Mouse (Mus musculus) neural tube, embryonic 15.5 days (tissue): ENCODE data around the gene Rps18. TPM values are rescaled to one million over a fixed set of nuclear protein-coding genes. Genes with fewer than 3 reads are reported as not detected.
"Not testable (repeated sequence)": the region's sequence is repeated elsewhere in the genome, so short reads cannot be mapped to it uniquely, and the experiment has no call there.

ENCODE experiments used
- ATAC-seq: fragments of 200-750 bp; cut with Nextera tagmentation; 2 replicates; pipeline ENCODE4 v1.8.0; 2017; ENCODE audit warnings: mild to moderate bottlenecking, moderate TSS enrichment, moderate library complexity; ENCODE audit not compliant: low FRiP score
- H3K27ac ChIP-seq: fragments of 300-500 bp; sonication (generic); replicated peaks from 2 replicates; pipeline ENCODE4 v1.5.1; 2015; ENCODE audit warnings: mild to moderate bottlenecking, inconsistent platforms
- H3K27me3 ChIP-seq: fragments of 300-500 bp; sonication (generic); replicated peaks from 2 replicates; pipeline ENCODE4 v1.6.1; 2015; ENCODE audit warnings: inconsistent platforms
- H3K36me3 ChIP-seq: fragments of 300-500 bp; sonication (generic); 2 replicates; pipeline ENCODE4 v1.6.1; 2015; ENCODE audit warnings: inconsistent platforms
- H3K4me1 ChIP-seq: fragments of 300-500 bp; sonication (generic); 2 replicates; pipeline ENCODE4 v1.6.1; 2015; ENCODE audit warnings: inconsistent platforms
- H3K4me2 ChIP-seq: fragments of 300-500 bp; sonication (generic); 2 replicates; pipeline ENCODE4 v1.6.1; 2015; ENCODE audit warnings: inconsistent platforms, mild to moderate bottlenecking, moderate library complexity
- H3K4me3 ChIP-seq: fragments of 300-500 bp; sonication (generic); replicated peaks from 2 replicates; pipeline ENCODE4 v1.5.1; 2015; ENCODE audit warnings: mild to moderate bottlenecking, inconsistent platforms
- H3K9ac ChIP-seq: fragments of 300-500 bp; sonication (generic); replicated peaks from 2 replicates; pipeline ENCODE4 v1.6.1; 2015; ENCODE audit warnings: mild to moderate bottlenecking, inconsistent platforms
- H3K9me3 ChIP-seq: fragments of 300-500 bp; sonication (generic); replicated peaks from 2 replicates; pipeline ENCODE4 v1.6.1; 2016; ENCODE audit warnings: inconsistent platforms
- whole genome bisulfite sequencing: fragments of 180-500 bp; shearing (Covaris S2); methylation state at CpG from one replicate; pipeline ENCODE4 v1.1.7; 2015; ENCODE audit warnings: mixed read lengths; 5-methylcytosine and 5-hydroxymethylcytosine counted together
- polyA plus RNA-seq: library from polyadenylated mRNA; unstranded; fragments of >200 nt; fragmentation: Nextera tagmentation; extraction: Ambion mirVana; gene quantifications from 2 replicates; pipeline ENCODE4 v1.2.1, GENCODE M21; 2015

Rps18 gene
- polyA plus RNA-seq: 778 and 1,050 TPM in 2 replicates

DNA sequence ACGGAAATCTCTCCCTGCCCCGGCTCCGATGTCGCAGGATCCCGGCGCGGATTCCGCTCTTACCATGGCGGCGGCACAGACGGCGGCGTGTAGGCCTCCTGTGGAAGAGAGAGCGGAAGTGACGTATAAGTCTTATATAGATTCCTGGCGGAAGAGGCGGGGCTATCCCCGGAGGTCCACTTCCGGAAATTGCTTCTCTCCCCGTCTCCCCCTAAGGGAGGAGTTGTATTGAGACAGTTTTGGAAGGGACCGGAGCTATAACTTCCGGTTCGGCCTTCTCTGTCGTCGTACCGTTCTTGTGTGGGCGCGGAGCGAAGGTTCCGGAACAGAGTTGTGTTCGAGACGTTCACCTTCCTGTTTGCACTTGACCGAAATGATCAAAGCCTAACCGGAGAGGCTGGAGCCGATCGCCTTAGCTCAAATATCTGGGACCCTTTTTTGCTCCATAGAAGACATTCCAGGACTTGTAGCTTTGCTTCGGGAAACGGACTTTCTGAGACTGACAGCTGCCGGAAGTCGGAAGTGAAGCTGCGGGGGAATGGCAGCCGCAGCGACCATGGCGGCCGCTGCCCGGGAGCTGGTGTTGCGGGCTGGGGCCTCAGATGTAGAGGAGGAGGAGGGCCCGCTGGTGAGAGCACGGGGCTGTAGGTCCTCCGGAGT, at the start of gene Rps18, which contains the start of gene Vps52:
Gene Rps18 (minus strand): TSS at position 447 of the 660 bp plus-strand sequence.
Gene Vps52 (plus strand): TSS at position 258 of the 660 bp plus-strand sequence.
- Histone ChIP-seq H3K27ac (peak within 1 kb of the TSS; percentile 95), H3K4me3 (peak within 1 kb of the TSS; percentile 85), H3K27me3 (no peaks in the 10 kb centered on the region), H3K36me3 (peaks cover 40% of the 10 kb centered on the region), H3K4me2 (peak within 1 kb of the TSS; percentile 84), H3K9ac (peak within 1 kb of the TSS; percentile 90), H3K4me1 (peaks cover 59% of the 10 kb centered on the region), H3K9me3 (no peaks in the 10 kb centered on the region)
- ATAC-seq: peak; percentile 90
- WGBS: under 1% methylated on average over 50 of the region's 50 CpGs

- Histone ChIP-seq H3K27ac (no peak overlapping the region), H3K9ac (no peak overlapping the region), H3K4me1 (peaks cover 14% of the 10 kb centered on the region), H3K36me3 (no peaks in the 10 kb centered on the region), H3K4me3 (no peak overlapping the region), H3K27me3 (peaks cover 31% of the 10 kb centered on the region), H3K9me3 (no peaks in the 10 kb centered on the region), H3K4me2 (no peak overlapping the region)
- no peak for ATAC-seq
- 3% methylated on average over 5 of the region's 5 CpGs for WGBS
Observed at GRCm38 (mm10) chr17:34003426-34003825, 47.6 kb upstream of the Rps18 start.

GRCm38 (mm10) chr17:34000796-34001195, 45.0 kb upstream of the Rps18 start:
- peaks cover 14% of the 10 kb centered on the region for H3K4me1 ChIP-seq
- 59% methylated on average over 2 of the region's 2 CpGs for WGBS
- H3K9me3 ChIP-seq, H3K27ac ChIP-seq, H3K36me3 ChIP-seq, H3K9ac ChIP-seq, ATAC-seq: not testable (repeated sequence)
- H3K4me3 ChIP-seq: peak overlapping the region; percentile 53; the same call in 1 of the 2 replicates
- H3K4me2 ChIP-seq: peak overlapping the region; percentile 97; the same call in 1 of the 2 replicates
- H3K27me3 ChIP-seq: peaks cover 35% of the 10 kb centered on the region

GRCm38 (mm10) chr17:34000150-34000537, 44.3 kb upstream of the Rps18 start, which contains the start of gene H2-K1:
Gene H2-K1 (minus strand): TSS chr17:34000347.
- peak; percentile 84 for ATAC-seq
- peak within 1 kb of the TSS; percentile 47 for H3K9ac ChIP-seq
- no peaks in the 10 kb centered on the region for H3K9me3 ChIP-seq
- H3K27ac ChIP-seq: no peak within 1 kb of the TSS
- peaks cover 35% of the 10 kb centered on the region for H3K27me3 ChIP-seq
- under 1% methylated on average over 29 of the region's 30 CpGs for WGBS
- peaks cover 14% of the 10 kb centered on the region for H3K4me1 ChIP-seq
- H3K4me3 ChIP-seq: peak within 1 kb of the TSS; percentile 53
- H3K36me3 ChIP-seq: no peaks in the 10 kb centered on the region
- H3K4me2 ChIP-seq: peak within 1 kb of the TSS; percentile 97

DNA sequence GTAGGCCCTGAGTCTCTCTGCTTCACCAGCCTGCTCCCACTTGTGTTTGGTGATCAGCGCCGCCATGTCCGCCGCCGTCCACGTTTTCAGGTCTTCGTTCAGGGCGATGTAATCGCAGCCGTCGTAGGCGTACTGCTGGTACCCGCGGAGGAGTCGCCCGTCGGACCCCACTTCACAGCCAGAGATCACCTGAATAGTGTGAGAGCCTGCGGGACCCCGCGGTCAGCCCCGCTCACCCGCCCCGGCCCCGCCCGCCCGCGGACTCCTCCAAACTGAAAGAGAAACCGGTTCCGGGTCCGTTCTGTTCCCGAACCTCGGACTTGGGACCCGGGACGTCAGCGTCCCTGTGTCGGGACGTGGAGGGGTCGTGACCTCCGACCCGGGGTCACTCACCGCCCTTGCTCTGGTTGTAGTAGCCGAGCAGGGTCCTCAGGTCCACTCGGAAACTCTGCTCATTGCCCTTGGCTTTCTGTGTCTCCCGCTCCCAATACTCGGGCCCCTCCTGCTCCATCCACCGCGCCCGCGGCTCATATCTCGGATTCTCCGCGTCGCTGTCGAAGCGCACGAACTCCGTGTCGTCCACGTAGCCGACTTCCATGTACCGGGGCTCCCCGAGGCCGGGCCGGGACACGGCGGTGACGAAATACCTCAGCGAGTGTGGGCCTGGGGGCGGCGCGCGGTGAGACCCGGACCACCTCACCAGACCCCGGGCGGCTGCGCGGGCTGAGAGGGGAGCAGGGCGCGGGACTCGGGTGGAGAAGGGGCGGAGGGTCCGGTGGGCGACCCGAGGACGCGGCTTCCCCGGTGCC, 43.7 kb upstream of the Rps18 start:
- H3K4me2 ChIP-seq: peak overlapping the region; percentile 97
- ATAC-seq: peak; percentile 69; the same call in 1 of the 2 replicates
- H3K27ac ChIP-seq: no peak overlapping the region
- H3K36me3 ChIP-seq: no peaks in the 10 kb centered on the region
- H3K4me3 ChIP-seq: peak overlapping the region; percentile 53
- H3K9me3 ChIP-seq: no peaks in the 10 kb centered on the region
- H3K4me1 ChIP-seq: peaks cover 14% of the 10 kb centered on the region
- 2% methylated on average over 86 of the region's 87 CpGs for WGBS
- H3K27me3 ChIP-seq: peaks cover 35% of the 10 kb centered on the region
- peak overlapping the region; percentile 47 for H3K9ac ChIP-seq

DNA sequence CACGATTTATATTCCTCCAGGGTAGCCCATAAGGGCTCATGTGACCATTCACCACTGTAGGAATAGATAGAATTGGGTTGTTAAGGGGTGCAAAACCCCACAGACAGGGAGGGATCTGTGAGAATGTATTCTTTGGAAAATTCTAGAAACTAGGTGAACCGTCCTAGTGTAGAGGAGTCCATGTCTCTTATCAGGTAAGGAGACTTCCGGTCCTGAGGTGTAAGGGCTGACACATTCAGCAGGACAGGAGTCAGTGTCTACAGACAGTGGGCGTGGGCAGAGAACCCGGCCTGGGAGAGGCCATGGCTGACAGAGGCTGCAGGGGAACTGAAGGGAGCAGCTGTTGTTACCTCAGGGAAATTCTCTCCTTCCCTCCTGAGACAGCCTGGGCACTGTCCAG, 42.9 kb upstream of the Rps18 start:
- H3K4me3 ChIP-seq, H3K9ac ChIP-seq, ATAC-seq, H3K27ac ChIP-seq, H3K9me3 ChIP-seq, H3K36me3 ChIP-seq, H3K4me2 ChIP-seq: not testable (repeated sequence)
- H3K4me1 ChIP-seq: peaks cover 14% of the 10 kb centered on the region
- WGBS: 67% methylated on average over 5 of the region's 5 CpGs
- peaks cover 35% of the 10 kb centered on the region for H3K27me3 ChIP-seq

DNA sequence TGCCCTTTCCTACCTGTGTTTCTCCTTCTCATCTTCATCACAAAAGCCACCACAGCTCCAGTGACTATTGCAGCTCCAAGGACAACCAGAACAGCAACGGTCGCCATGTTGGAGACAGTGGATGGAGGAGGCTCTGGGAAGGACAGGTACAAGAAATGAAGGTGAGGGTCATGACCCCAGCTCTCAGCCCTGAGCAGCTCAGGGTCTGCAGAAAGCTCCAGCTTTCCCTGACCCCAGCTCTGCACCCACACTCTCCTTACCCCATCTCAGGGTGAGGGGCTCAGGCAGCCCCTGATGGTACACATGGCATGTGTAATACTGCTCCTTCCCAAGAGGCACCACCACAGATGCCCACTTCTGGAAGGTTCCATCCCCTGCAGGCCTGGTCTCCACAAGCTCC, 41.2 kb upstream of the Rps18 start:
- H3K27ac ChIP-seq, ATAC-seq, H3K9me3 ChIP-seq, H3K36me3 ChIP-seq, H3K4me2 ChIP-seq, H3K4me3 ChIP-seq, H3K9ac ChIP-seq: not testable (repeated sequence)
- 83% methylated on average over 2 of the region's 2 CpGs for WGBS
- peaks cover 14% of the 10 kb centered on the region for H3K4me1 ChIP-seq
- H3K27me3 ChIP-seq: peaks cover 32% of the 10 kb centered on the region

DNA sequence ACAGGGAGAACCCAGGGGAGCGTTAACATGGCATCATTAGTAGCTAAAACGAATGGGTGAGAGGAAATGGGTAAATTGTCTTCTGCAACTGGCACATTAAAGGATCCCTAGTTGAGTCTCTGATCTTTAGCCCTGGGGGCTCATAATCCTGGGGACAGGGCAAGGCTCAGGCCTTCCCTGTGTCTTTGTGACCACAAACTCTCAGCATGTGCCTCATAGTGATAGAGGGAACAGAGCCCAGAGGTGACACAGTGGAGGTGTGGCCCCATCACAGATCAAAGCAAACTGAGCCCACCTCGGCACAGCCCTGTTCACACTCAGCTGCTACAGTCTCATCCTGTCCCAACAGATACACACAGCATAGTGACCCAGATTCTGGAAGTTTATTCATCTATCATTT, 39.9 kb upstream of the Rps18 start:
- Histone ChIP-seq H3K4me1 (peaks cover 16% of the 10 kb centered on the region), H3K9me3 (no peaks in the 10 kb centered on the region), H3K9ac (no peak overlapping the region), H3K36me3 (no peaks in the 10 kb centered on the region), H3K4me2 (no peak overlapping the region), H3K27me3 (peaks cover 20% of the 10 kb centered on the region), H3K27ac (no peak overlapping the region), H3K4me3 (no peak overlapping the region)
- WGBS: 66% methylated on average over 3 of the region's 3 CpGs
- no peak for ATAC-seq

GRCm38 (mm10) chr17:33994959-33995358, 39.2 kb upstream of the Rps18 start:
- Histone ChIP-seq H3K9ac (no peak overlapping the region), H3K4me2 (no peak overlapping the region), H3K9me3 (no peaks in the 10 kb centered on the region), H3K27me3 (peaks cover 13% of the 10 kb centered on the region), H3K27ac (no peak overlapping the region), H3K4me3 (no peak overlapping the region), H3K4me1 (peaks cover 11% of the 10 kb centered on the region), H3K36me3 (no peaks in the 10 kb centered on the region)
- ATAC-seq: no peak
- WGBS: 91% methylated on average over 8 of the region's 8 CpGs

DNA sequence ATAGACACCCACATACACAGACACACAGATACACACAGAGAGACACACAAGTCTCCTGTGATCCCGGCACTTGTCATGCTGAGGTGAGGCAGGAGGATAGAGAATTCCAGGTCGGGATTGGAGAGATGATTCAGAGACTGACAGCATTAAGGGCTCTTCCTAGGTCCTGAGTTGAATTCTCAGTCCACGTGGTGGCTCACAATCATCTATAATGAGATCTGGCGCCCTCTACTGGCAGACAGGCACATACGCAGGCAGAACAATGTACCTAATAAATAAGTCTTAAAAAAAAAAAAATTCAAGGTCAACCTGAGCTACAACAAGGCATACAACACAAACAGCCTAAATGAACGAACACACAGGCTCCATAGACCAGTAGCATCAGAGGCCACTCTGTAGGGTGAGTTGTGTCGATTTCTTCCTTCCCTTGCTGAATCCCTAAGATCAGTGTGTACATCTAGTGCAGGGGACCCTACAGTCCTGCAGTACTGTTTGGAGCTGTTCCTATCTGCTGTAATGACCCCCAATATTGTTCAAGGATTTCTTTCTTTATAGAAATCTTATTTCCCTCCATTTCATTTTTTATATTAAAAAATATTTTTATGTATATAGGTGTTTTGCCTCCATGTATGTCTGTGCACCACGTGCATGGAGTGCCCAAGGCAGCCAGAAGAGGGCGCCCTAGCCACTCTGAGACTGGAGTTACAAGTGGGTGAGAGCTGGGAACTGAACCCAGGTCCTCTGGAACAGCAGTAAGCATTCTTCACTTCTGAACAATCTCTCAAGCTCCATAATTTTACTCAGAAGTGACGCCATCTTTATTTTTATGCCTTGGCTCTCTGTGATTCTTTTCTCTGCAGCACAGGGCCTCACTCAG, 36.2 kb upstream of the Rps18 start:
- Histone ChIP-seq H3K9ac (no peak overlapping the region), H3K27me3 (0 out of 2 replicates have a peak, but pooled peaks cover 3% of the 10 kb centered on the region), H3K9me3 (no peaks in the 10 kb centered on the region), H3K4me2 (0 out of 2 replicates have a peak overlapping the region, but pooled peaks have one; percentile 23), H3K4me3 (no peak overlapping the region), H3K4me1 (0 out of 2 replicates have a peak, but pooled peaks cover 2% of the 10 kb centered on the region), H3K36me3 (no peaks in the 10 kb centered on the region), H3K27ac (no peak overlapping the region)
- ATAC-seq: peak; percentile 59; the same call in 1 of the 2 replicates
- 38% methylated on average over 10 of the region's 10 CpGs for WGBS

GRCm38 (mm10) chr17:33982136-33982535, 26.3 kb upstream of the Rps18 start:
- H3K9ac ChIP-seq, ATAC-seq, H3K36me3 ChIP-seq, H3K9me3 ChIP-seq: not testable (repeated sequence)
- peak overlapping the region; percentile 67 for H3K4me2 ChIP-seq
- H3K27ac ChIP-seq: peak overlapping the region; percentile 93
- H3K27me3 ChIP-seq: peaks cover 32% of the 10 kb centered on the region
- WGBS: 7% methylated on average over 8 of the region's 8 CpGs
- peak overlapping the region; percentile 58 for H3K4me3 ChIP-seq
- peaks cover 29% of the 10 kb centered on the region for H3K4me1 ChIP-seq
